Mouse (Mus musculus) testis, postnatal 10 days (tissue): Measurements from ENCODE around the gene Upp2.

ENCODE experiments used
- DNase-seq: peaks from one replicate; pipeline ENCODE4 v3.0.0; 2021; ENCODE audit warnings: low spot score

Gene Upp2

DNA sequence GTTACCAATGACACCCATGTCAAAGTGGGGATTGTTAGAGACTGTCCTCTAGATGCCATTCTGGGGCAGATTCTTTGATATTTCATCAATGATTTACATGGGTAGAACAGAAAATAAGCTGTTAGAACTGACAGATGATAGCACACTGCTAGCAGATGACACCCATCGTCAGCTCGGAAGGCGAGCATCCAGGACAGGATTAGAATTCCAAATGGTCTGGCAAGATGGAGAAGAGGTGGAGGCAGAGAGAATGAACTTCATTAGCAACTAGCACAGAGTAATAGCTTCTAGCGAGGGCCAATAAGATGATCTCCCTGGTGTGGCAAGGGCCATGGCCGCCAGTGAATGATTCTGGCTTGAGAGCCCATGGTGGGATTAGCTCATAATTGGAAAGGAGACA, 48.7 kb downstream of the Upp2 start:
- DNase-seq, result no peak

DNA sequence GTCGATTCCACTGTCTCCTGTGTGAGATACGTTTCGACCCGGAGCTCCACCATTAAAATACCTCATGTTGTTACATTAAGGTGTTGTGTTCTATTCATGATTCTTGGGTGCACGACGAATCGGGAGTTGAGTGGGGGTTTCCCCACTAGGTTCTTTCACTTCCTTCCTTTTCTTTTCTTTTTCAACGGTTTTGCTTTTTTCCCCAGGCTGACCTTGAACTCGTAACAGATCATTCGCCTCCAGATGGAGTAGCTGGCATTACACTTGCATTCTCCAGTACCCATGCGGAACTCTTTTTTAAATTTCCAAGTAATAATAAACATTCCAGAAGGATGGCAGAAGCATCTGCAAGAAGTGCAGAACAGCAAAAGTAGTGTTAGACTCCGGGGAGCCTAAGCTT, 58.1 kb downstream of the Upp2 start:
- no peak for DNase-seq

DNA sequence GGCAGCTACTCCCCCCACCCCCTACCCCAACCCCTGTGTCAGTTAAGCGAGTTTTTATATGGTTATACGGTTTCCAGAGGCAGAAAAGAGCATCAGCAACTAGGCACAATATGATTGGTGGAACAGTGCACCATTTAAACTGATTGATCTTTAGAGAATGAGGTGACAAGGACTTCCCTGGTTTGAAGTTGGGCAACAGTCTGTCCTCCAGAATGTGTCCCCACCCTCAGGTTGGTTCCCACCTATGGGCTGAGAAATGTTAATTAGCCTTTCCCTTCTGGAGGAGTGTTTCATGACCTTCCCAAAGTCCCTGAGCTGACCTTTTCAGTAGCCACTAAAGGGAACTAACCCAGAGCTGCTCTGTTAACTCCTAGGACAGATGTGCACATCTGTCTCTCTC, 58.6 kb downstream of the Upp2 start:
- no peak for DNase-seq

DNA sequence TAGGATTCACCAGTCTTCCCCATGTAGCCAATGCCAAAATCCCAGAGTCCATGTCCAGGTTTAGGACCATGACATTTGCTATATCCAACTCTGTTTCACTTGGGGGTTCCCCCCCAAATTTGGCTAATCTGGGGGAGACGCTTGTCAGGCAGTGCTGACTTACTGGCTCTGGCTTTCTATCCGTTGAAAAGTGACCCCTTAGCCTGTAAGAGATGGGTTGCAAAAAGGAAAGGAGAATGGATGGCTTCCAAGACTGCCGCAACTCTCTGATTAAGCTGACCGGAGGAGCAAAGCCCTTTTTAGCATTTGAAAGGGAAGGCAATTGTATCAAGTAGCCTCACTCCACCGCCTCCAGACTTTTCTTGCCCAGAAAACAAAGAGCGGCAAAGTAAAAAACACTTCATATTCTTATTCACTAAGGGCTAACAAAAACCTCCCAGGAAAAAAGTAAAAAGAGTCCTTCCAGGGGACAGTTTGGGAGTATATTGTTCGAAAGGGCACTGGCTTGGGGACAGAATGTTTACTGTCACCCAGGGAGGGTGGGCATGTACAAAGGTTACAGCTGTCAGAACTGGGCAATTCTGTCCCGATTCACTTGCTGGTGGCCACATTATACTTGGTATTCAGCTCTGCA, 59.2 kb downstream of the Upp2 start:
- no peak for DNase-seq

DNA sequence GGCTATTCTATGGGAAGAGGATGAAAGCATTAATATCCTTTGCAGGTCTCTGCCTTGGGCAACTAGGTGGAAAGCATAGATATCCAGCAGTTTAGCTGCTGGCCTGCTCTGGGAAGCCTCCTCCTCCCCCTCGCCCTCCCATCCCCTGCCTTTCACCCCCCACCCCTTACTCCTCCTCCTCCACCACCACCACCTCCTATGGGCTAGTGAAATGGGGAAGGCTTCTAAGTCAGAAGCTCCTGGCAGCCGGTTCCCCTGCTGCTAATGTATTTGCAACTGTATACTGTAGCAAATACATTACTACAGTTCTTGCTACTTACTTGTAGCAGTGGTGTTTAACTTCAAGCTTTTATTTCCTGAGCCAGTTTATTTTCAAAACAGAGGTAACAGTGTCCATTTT, 60.9 kb downstream of the Upp2 start:
- DNase-seq, result no peak

DNA sequence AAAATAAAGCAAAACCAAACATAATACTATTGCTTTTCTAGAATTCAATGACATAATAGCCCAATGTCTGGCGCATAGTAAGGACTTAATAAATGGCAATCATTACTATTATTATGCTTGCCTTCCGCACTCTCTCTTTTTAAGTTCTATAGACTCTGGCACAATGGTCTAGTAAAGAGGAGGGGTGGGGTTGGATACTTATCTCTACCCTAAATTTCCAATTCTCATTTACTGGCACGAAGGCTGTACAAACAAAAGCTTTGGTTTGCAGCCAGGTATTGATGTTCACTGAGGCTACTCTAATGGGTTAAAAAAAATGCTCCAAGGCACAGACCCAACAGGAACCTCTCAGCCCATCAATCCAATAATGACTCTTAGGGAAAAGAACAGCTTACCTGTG, 61.9 kb downstream of the Upp2 start:
- DNase-seq, result no peak

DNA sequence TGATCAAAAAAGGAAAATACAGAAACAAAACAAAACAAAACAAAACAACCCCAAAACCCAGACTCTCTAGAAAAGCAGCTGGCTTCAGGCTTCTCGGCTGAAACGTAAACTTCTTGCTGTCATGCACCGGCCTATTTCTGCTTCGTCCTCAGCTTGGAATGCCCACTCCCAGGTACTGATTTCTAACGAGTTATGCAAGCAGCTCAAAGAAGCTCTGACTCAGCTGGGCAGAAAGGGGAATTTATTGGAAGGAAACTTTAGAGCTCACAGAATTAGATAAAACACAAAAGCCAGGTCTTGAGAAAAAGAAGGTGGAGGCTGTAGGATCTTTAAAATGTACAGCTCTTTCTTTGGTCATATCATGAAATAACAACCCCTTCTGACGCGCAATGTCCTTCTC, 62.3 kb downstream of the Upp2 start:
- DNase-seq, result no peak

DNA sequence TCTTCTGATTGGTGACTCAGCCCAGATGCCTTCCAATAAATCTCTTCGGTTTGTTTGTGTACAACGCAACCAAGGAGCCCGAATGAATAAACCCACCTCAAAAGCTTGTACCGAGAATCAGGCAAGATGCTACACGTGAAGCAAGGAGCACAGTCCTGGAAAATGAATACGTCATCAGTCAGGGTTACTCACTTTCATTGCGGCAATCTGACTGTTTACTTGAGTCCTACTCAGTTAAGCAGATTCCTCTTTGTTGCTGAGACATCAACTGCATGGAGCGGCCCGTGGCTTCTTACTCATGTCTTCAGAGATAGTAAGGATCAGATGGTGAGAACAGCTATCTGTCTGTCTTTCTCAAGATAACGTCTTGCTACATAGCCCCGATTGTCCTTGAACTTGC, 66.7 kb downstream of the Upp2 start:
- DNase-seq, result no peak

DNA sequence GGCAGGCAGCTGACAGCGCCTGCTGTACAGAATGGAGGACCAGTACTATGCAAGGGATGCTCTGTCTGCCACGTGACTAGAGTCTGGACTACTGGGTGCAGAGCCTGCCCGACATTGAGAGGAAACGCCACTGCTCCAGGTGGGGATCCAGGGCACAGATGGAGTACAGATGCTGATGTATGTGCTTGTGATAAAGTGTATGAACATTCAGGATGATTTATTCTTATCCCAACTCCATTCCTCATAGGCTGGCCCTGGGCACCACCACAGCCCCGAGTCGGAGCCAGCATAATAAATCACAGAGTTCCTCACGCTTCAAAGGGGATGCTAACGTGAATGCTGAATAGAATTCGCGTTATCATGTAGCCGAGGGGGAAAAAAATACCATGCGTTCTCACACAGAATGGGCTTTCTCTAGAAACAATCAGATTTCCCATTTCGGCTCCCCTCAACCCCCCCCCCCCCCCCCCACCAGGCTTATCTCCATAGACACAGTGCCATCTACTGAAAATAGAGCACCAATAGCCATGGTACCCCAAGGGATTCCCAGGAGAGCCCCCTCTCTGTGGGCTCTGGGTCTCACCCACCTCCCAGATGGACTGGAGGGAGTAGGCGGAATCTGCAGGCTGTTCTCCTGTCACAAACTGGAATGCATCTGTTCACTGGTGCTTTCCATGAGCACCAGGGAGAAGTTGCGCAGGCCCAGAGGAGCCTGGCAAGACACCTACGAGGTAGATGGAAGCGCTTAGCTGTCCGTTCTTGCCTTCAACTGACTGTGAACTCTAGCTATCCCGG, 74.9 kb downstream of the Upp2 start:
- DNase-seq, result no peak

DNA sequence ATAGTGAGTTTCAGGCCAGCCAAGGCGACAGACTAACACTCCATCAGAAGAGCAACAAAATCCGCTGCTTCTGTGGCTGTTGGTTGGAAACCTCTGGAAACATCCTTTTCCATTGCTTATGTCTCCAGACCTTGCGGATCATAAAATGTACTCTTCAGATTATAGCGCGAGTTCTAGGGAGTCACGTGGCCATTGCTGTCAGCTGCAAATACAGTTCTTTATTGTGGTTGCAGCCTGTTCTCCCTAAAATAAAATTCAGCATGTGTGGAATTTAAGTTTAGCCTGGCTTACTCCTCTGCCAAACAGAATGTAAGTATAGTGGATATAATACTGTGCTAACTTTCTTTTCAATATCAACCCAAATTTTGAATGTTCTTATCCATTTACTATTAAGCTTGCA, 78.6 kb downstream of the Upp2 start:
- DNase-seq, result no peak

DNA sequence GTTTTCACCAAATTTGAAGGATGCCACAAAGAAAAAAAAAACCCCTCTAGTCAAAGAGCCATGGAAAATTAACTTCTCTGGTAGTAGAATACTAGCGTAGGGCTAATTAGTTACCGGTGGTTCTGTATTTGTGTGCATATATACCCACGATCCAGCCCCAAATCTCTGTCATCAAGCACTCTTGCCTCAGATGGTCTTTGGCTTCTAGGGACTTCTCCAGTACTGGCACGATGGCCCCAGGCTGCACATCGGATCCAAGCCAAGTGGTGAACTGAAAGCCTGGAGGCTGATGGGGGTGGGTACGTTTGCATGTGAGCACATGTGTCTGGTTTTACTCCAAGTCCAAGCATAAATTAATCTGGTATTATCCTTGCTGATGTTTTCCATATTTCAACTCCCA, 88.1 kb downstream of the Upp2 start:
- DNase-seq, result no peak

DNA sequence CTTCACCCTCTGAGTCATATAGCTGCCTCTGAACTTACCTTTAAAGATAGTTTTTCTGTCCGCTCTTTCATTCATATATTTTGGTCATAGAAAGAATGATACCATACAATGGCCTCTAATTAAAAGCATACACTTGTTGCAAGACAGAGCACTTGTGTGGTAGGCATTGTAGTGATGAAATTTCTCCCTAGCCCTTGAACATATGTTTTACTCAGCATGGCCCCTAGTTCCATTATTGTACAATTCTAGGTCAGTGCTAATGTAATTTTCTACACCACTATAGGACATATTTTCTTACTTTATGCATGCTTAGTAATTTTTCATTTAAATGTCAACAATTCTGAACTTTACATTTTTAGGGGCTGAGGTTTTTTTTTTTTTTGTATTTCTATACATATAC, 89.9 kb downstream of the Upp2 start:
- DNase-seq, result no peak

DNA sequence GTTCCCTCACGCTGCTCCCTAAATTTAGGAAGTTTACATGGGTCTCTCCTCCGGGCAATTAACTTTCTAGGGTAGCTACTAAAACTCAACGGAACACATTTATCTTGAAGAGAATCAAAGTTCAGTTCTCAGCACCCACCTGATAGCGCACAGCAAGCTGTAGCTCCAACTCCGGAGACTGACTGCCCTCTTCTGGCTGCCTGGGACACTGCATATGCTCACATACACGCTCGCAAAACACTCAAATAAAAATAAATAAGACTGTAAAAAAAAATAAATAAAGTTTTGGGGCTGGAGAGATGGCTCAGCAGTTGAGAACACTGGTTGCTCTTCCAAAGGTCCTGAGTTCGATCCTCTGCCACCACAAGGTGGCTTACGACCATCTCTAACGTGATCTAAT, 90.8 kb downstream of the Upp2 start:
- no peak for DNase-seq

DNA sequence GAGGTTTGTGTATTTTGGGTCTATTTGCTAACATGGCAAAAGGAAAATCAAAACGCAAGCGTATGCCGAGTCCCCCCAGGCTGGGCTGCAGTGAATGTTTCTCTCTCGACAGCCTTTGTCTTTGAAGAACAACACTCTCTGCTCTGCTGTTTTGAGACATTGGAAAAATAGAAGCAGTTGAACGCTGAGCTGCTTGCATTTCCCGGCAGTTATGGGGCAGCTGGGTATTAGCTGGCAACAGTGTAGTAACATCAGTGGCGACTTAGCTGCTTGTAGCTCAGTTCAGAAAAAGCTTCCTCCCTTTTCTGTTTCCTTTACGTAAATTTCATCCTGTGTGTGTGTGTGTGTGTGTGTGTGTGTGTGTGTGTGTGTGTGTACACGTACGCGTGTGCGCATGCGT, 93.5 kb downstream of the Upp2 start:
- no peak for DNase-seq

DNA sequence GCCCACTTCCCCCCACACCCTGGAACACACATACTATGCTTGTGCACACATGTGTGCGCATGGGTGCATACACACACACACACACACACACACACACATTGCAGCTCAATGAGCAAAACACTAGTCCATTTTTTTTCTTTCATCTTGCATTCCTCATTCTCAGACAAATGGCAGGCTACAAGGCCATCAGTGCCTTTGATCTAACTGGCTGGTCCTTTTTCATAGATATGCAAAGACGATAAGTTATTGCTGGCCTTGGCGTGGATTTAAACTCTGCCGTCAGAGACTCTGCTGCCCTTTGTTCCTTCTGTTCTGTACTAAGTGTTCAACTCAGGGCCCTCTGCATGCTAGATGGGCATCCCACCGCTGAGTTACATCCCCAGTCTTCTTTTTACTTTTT, 94.0 kb downstream of the Upp2 start:
- no peak for DNase-seq

DNA sequence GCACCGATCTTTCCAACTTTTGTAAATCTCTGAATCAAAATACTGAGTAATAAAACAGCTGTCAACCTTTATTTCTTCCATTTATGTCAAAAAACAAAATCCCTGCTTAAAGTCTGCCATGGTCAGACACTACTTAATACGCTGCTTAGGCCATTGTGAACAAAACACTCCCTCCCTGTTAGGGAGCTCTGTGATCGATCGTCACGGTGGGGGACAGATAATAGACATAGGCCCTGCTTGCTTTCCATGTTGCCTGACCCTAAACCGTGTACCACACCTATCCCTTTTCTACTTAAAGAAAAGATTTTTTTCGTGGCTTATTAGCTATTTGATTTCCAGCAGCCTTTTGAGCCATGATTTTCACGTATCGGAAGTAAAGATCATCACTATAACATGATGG, 95.6 kb downstream of the Upp2 start:
- no peak for DNase-seq

DNA sequence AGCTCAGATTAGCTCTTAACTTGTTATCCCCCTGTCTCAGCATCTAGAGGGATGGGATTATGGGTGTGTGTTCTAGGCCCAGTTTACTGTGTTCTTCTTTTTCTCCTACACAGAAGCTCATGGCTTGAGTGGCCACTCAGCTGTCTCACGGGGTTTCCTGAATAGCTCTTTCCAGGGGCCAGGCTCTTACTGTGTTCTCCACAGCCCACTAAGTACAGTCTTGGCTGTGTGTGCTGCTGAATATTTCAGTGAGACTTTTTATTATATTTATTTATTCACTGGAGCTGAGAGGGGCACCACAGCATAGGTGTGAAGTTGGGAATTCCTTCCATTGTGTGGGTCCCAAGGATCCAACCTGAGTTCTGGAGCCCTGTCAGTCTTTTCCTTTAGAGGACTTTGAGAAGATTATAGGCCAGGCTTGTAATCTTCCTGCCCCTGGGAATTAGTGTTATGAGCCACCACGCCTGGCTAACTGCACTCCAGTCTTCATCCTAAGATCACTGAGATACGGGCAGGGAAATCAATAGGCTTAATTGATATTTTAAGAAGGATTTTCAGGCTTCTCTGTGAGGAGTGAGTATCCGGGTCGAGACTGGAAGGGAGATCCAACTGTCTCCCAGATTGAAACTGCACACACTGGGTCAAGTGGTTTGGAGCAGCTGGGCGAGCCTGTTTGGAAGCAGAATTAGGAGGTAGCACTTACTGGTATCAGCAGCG, 96.5 kb downstream of the Upp2 start:
- DNase-seq, result no peak

DNA sequence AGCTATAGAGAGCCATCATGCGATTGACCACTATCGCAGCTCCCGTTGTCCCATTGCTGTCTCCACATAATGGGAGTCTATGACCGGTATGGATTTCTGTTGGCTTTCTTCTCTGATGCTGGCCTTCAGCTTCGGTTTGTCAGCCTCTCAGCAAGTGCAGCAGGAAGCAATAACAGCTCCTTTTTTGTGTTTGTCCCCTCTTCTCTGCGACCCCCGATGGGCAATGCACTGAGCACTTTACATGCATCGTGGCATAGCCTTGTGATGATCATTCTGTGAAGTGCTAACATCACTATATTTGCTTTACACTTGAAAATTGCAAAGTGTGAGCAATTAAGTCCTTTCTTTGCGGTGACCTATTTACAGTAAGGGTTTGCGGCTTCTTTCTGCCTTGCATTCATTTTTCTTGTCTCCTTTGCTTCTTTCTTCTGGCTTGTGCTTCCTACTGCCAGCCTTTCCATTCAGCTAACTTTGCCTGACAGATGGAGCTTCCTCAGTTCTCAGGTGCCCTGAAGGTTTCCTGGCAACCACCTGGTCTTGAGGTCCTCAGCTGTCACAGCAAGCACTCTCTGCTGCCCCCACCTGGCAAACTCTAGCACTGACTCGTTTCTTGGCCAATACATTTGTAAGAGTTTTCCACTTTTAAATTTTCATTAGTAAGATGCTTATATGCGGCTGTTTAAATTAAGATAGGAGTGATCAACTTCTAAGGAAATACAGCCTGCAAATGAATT, 98.2 kb downstream of the Upp2 start:
- DNase-seq, result peak; percentile 87

DNA sequence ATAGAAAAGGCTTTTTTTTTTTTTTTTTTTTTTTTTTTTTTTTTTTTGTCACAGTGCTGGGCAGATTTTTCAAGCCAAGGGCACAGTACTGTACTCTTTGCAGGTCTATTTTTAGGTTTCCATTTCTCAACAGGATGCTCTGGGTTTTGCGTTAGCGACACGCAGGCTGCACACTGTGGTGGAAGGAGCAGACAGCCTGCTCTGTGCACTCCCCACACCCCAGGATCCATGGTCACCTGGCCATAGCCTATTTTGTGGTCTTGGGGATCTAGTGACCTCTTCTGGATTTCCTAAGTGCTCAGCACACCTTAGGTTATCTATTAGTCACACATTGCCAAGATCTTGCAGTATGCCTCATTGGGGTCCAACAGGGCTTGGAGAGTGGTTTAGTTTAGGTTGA, 100.2 kb downstream of the Upp2 start:
- no peak for DNase-seq

DNA sequence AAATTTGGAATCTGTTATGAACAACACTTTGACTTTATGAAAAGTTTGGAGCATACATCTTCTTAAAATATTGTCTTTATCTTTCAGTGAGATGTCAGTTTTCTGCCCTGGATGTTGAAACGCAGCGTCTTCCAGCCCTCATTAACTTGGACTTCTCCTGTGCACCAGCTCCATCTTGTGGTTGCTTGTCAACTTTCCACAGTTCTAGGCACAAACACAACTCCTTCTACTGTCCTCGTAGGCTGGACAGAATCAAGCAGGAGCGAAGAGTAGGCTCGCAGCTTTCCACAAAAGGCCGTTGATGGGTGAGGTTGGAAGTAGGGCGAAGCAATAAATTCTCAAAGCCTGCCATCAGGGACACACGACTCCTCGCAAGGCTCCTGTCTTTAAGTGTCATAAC, 100.9 kb downstream of the Upp2 start:
- peak; percentile 74 for DNase-seq

DNA sequence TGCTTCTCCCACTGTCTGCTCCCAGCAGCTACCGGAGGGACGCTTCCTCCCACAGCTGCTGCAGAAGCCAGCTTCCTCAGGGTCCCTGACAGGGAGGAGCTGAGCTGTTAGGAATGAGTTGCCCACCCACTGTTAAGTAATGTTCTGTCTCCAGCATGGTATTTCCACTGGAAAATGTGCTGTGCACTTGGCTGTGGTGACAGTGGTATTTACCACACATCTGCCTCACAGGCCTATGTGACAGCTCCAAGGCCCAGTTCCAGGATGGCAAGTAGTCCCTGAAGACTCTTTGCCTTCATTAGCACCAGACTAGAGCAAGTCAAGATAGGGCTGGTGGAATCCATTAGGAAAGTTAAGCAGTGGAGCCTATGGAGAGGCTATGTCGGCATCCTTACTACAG, 102.0 kb downstream of the Upp2 start:
- no peak for DNase-seq

DNA sequence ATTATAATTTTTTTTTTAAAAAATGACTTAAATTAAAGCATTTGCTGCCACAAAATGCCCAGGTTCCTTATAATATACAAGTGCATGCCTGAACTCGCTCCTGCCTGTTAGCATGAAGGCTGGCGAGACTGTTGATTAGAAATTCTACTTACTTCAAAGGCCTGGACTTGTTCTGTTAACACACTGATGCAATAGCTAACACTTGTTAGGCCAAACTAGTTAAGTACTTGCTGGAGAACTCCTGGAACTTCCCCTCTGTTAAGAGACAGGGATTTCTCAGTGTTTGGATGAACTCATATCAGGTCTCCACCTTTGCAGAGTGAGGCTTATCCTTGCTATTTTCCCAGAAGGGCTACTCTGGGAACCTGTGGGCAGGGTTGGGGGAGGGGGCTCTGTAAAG, 105.4 kb downstream of the Upp2 start:
- no peak for DNase-seq

DNA sequence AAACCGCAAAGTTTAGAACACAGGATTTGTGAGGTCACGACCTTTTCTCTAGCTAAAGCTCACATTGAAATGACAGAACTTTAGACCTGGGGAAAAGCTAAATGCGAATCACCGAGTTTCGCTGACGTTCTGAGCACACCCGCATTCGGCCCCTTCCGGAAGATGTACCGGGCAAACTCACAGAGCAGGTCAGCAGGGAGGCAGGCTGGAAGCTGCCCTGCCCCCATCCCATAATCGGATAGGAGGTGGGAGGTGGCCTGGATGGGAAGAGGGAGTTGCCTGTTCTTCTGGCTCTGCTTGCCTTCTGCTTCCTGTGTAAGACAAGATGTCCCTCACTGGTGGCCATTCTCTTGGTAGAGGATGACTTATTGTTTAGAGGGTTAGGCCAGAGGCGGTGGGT, 112.9 kb downstream of the Upp2 start:
- peak; percentile 58 for DNase-seq
